Mouse (Mus musculus) embryo, embryonic 9.5 days (tissue): ENCODE measurements around the gene Chil6.
A peak's percentile ranks its signal among the peaks of the same experiment; 100 is the strongest.

ENCODE experiments used
- DNase-seq: peaks from one replicate; pipeline ENCODE4 v3.0.0-alpha.2; 2017; ENCODE audit errors: extremely low spot score

The Chil6 gene

DNA sequence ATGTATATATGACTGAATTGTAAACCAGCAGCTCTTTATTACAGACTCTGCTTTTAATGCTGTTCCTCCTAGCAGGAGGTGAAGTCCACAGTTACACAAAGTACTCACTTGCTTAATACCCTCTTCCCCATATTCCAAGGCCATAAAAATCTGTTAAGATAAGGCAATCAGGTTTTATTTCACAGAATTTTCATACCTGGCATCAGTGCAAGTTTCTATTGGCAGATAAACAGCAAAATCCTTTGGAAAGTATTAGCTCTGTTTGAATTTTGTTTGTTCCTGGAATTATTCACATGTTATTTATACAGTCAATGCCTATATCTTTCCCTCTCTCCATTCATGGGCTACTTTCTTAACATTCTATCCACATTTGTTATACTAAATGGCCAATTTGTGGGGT lies at the start of gene Chil6:
TSS of gene Chil6 (minus strand) at position 101 of the 400 bp plus-strand sequence.
- DNase-seq = no peak

- no peak for DNase-seq
Measured at GRCm38 (mm10) chr3:106452616-106453015, 46.6 kb upstream of the Chil6 start.

DNA sequence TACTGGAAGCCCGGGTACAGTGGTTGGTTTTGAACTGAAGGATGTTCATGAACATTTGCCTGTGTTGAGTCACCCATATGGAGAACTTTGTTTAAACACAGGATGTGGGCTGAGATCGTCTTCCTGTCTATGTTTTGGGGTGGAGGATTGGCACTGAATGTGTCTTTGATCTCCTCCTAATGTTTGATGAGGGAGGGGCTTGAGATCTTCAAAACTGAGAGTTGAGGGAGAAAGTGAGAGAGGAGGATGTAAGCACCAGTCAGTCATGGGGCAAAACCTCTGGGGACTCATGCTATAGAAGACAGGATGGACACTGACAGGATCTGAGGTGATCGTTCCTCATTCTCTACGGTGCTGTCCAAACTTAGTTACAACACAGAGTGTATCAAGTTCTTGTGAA lies 43.6 kb upstream of the Chil6 start:
- DNase-seq = no peak

GRCm38 (mm10) chr3:106448995-106449394 lies 43.0 kb upstream of the Chil6 start:
- no peak for DNase-seq

- DNase-seq = peak; percentile 26
Measured at GRCm38 (mm10) chr3:106448571-106448970, 42.6 kb upstream of the Chil6 start.
